Mouse (Mus musculus) lung, embryonic 14.5 days (tissue): ENCODE data around the gene Ice2. TPM values are rescaled to one million over a fixed set of nuclear protein-coding genes. Genes with fewer than 3 reads are reported as not detected.

Source experiments
- ATAC-seq: fragments of 200-750 bp; cut with Nextera tagmentation; 2 replicates; pipeline ENCODE4 v1.8.0; 2017; ENCODE audit warnings: mild to moderate bottlenecking, moderate TSS enrichment, moderate library complexity; ENCODE audit not compliant: insufficient read depth
- DNase-seq: peaks from one replicate; pipeline ENCODE4 v3.0.0-alpha.2; 2015
- H3K27ac ChIP-seq: fragments of 300-500 bp; sonication (generic); 2 replicates; pipeline ENCODE4 v1.5.1; 2014; ENCODE audit warnings: low read depth, mild to moderate bottlenecking, moderate library complexity
- H3K27me3 ChIP-seq: fragments of 300-500 bp; sonication (generic); 2 replicates; pipeline ENCODE4 v1.6.1; 2014; ENCODE audit warnings: low read length, control low read depth; ENCODE audit not compliant: insufficient read depth
- H3K36me3 ChIP-seq: fragments of 300-500 bp; sonication (generic); 2 replicates; pipeline ENCODE4 v1.6.1; 2014; ENCODE audit warnings: control low read depth; ENCODE audit not compliant: insufficient read depth
- H3K4me1 ChIP-seq: fragments of 300-500 bp; sonication (generic); 2 replicates; pipeline ENCODE4 v1.6.1; 2014; ENCODE audit warnings: antibody characterized with exemption, control low read depth; ENCODE audit not compliant: insufficient read depth
- H3K4me2 ChIP-seq: fragments of 300-500 bp; sonication (generic); 2 replicates; pipeline ENCODE4 v1.6.1; 2014; ENCODE audit warnings: mild to moderate bottlenecking
- H3K4me3 ChIP-seq: fragments of 300-500 bp; sonication (generic); 2 replicates; pipeline ENCODE4 v1.5.1; 2014; ENCODE audit warnings: low read depth, low read length
- H3K9ac ChIP-seq: fragments of 300-500 bp; sonication (generic); 2 replicates; pipeline ENCODE4 v1.6.1; 2014
- H3K9me3 ChIP-seq: fragments of 300-500 bp; sonication (generic); 2 replicates; pipeline ENCODE4 v1.6.1; 2016; ENCODE audit warnings: low read depth, low read length, control low read depth
- CTCF ChIP-seq: IDR thresholded peaks from 2 replicates; pipeline ENCODE4 v1.5.1; 2016; ENCODE audit warnings: antibody characterized with exemption, low read depth
- WGBS: fragments of 180-500 bp; shearing (Covaris S2); extraction: QIAGEN DNeasy Blood & Tissue Kit; methylation state at CpG from one replicate; pipeline ENCODE4 v1.1.7; 2014; 5-methylcytosine and 5-hydroxymethylcytosine counted together
- polyA plus RNA-seq: library from polyadenylated mRNA; unstranded; fragments of >200 nt; fragmentation: Nextera tagmentation; extraction: Ambion mirVana; gene quantifications from 2 replicates; pipeline ENCODE4 v1.2.1, GENCODE M21; 2014

Gene Ice2
- polyA plus RNA-seq, 1 experiment from 2014 or later: 24.0 TPM

- H3K4me1 ChIP-seq: no peaks in the 10 kb centered on the region
- H3K9me3 ChIP-seq: no peaks in the 10 kb centered on the region
- no peaks in the 10 kb centered on the region for H3K36me3 ChIP-seq
- peak overlapping the region; percentile 83 for H3K4me2 ChIP-seq
- no peak for TF ChIP-seq CTCF
- peak overlapping the region; percentile 96 for H3K27ac ChIP-seq
- WGBS: 8% methylated on average over 10 of the region's 10 CpGs
- DNase-seq: peak; percentile 31
- ATAC-seq: peak; percentile 48; the same call in 1 of the 2 replicates
- H3K27me3 ChIP-seq: no peaks in the 10 kb centered on the region
- H3K4me3 ChIP-seq: peak overlapping the region; percentile 77
- H3K9ac ChIP-seq: peak overlapping the region; percentile 91
These were observed 746 bp downstream of the Ice2 start for GRCm38 (mm10) chr9:69398453-69398850.

- Histone ChIP-seq H3K36me3 (peaks cover 17% of the 10 kb centered on the region; the same call in 1 of the 2 replicates), H3K27me3 (no peaks in the 10 kb centered on the region), H3K4me2 (no peak overlapping the region), H3K9me3 (no peaks in the 10 kb centered on the region), H3K27ac (no peak overlapping the region), H3K4me3 (no peak overlapping the region), H3K4me1 (no peaks in the 10 kb centered on the region), H3K9ac (no peak overlapping the region)
- ATAC-seq (no peak), DNase-seq (no peak)
- TF ChIP-seq CTCF: no peak
- 80% methylated on average over 6 of the region's 6 CpGs for WGBS
These were observed 7.0 kb downstream of the Ice2 start for GRCm38 (mm10) chr9:69404671-69405070.

GRCm38 (mm10) chr9:69419476-69419875, 21.8 kb downstream of the Ice2 start:
- WGBS: 95% methylated on average over 1 of the region's 1 CpGs

GRCm38 (mm10) chr9:69430531-69430930, 32.8 kb downstream of the Ice2 start:
- Histone ChIP-seq H3K9me3 (no peaks in the 10 kb centered on the region), H3K27ac (peak overlapping the region; percentile 74), H3K4me3 (no peak overlapping the region), H3K27me3 (no peaks in the 10 kb centered on the region), H3K4me1 (no peaks in the 10 kb centered on the region), H3K4me2 (no peak overlapping the region), H3K36me3 (peaks cover 48% of the 10 kb centered on the region), H3K9ac (no peak overlapping the region)
- DNase-seq (no peak), ATAC-seq (no peak)
- 77% methylated on average over 3 of the region's 3 CpGs for WGBS
- TF ChIP-seq CTCF: no peak

More at GRCm38 (mm10) chr9:69419476-69419875, 21.8 kb downstream of the Ice2 start:
- no peaks in the 10 kb centered on the region for H3K9me3 ChIP-seq
- no peaks in the 10 kb centered on the region for H3K4me1 ChIP-seq
- DNase-seq (peak; percentile 69), ATAC-seq (no peak)
- H3K4me2 ChIP-seq: no peak overlapping the region
- peak; percentile 63 for TF ChIP-seq CTCF
- peaks cover 72% of the 10 kb centered on the region for H3K36me3 ChIP-seq
- H3K9ac ChIP-seq: no peak overlapping the region
- H3K4me3 ChIP-seq: no peak overlapping the region
- H3K27me3 ChIP-seq: no peaks in the 10 kb centered on the region
- H3K27ac ChIP-seq: no peak overlapping the region

- Histone ChIP-seq H3K9ac (no peak overlapping the region), H3K4me3 (no peak overlapping the region), H3K27me3 (no peaks in the 10 kb centered on the region), H3K36me3 (peaks cover 37% of the 10 kb centered on the region), H3K27ac (peak overlapping the region; percentile 74), H3K4me2 (peak overlapping the region; percentile 41), H3K4me1 (no peaks in the 10 kb centered on the region), H3K9me3 (no peaks in the 10 kb centered on the region)
- ATAC-seq (peak; percentile 74; the same call in 1 of the 2 replicates), DNase-seq (peak; percentile 76)
- TF ChIP-seq CTCF: no peak
- WGBS: 36% methylated on average over 6 of the region's 6 CpGs
These were observed 34.3 kb downstream of the Ice2 start for GRCm38 (mm10) chr9:69431863-69432555.

- DNase-seq (no peak), ATAC-seq (no peak)
- no peak for TF ChIP-seq CTCF
- Histone ChIP-seq H3K27me3 (no peaks in the 10 kb centered on the region), H3K4me2 (no peak overlapping the region), H3K4me3 (no peak overlapping the region), H3K9me3 (no peaks in the 10 kb centered on the region), H3K4me1 (peaks cover 2% of the 10 kb centered on the region; the same call in 1 of the 2 replicates), H3K9ac (no peak overlapping the region), H3K27ac (no peak overlapping the region), H3K36me3 (peaks cover 17% of the 10 kb centered on the region; the same call in 1 of the 2 replicates)
- 78% methylated on average over 10 of the region's 10 CpGs for WGBS
These were observed 37.5 kb downstream of the Ice2 start for GRCm38 (mm10) chr9:69435194-69435593.

GRCm38 (mm10) chr9:69435662-69436061, 38.0 kb downstream of the Ice2 start:
- no peak overlapping the region for H3K4me2 ChIP-seq
- DNase-seq: no peak
- no peaks in the 10 kb centered on the region for H3K27me3 ChIP-seq
- H3K4me3 ChIP-seq: no peak overlapping the region
- H3K9ac ChIP-seq: no peak overlapping the region
- H3K27ac ChIP-seq: no peak overlapping the region
- H3K4me1 ChIP-seq: peaks cover 2% of the 10 kb centered on the region; the same call in 1 of the 2 replicates
- TF ChIP-seq CTCF: no peak
- peaks cover 12% of the 10 kb centered on the region; the same call in 1 of the 2 replicates for H3K36me3 ChIP-seq
- H3K9me3 ChIP-seq: no peaks in the 10 kb centered on the region
- no peak for ATAC-seq
